Mouse (Mus musculus) ES-Bruce4 (cell line): ENCODE measurements at regions not wholly inside any gene's neighbourhood (a gene's known extent, or its start where the extent isn't known, plus 50 kb on each side); places are given as distances from the start of the nearest gene placed in this dataset.

Experiments used
- CTCF ChIP-seq: IDR thresholded peaks from one replicate; pipeline ENCODE4 v1.8.1; 2011; ENCODE audit warnings: low read depth, low read length
- POLR2A ChIP-seq: IDR thresholded peaks from one replicate; pipeline ENCODE4 v1.8.1; 2011; ENCODE audit warnings: low read length; ENCODE audit not compliant: insufficient read depth

- TF ChIP-seq CTCF = no peak
- TF ChIP-seq POLR2A = no peak
These were observed 645.3 kb downstream of the Kcna4 start for GRCm38 (mm10) chr2:107935775-107936174.
